Mouse (Mus musculus) ES-CJ7 (cell line): ENCODE results near the gene Foxe3.

Experiments
- DNase-seq: peaks from one replicate; pipeline ENCODE4 v3.0.0; 2011; ENCODE audit warnings: low read depth, low spot score

Foxe3 gene

DNA sequence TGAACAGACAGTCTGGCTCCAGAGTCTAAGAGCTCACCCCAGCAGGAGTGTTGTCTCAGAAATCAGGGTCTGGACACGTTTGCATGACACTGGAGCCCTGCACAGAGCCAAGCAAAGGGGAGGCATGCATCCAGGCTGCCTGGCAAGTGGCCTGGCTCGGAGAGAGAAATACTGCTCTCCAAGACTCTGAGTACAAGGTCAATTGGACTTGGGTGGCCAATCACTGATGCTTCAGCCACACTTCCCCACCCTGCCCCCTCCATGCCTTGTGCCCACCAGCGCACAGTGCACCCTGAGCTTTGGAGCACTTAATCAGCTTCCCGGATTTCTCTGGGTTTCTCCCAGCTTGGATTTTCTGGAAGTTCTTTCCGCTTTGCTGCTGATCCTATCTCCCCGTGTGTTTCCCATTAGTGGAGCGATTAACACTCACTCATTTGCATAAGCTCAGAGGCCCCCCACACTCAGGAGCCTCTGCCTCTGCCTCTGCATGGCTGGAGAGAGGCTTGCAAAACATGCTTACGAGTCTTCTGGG lies 49.3 kb downstream of the Foxe3 start:
- peak; percentile 59 for DNase-seq
